Mouse (Mus musculus) left cerebral cortex, postnatal 14 days (tissue): ENCODE measurements at regions not wholly inside any gene's neighbourhood (a gene's known extent, or its start where the extent isn't known, plus 50 kb on each side); places are given as distances from the start of the nearest gene placed in this dataset.
A peak's percentile ranks its signal among the peaks of the same experiment; 100 is the strongest.

Source experiments
- DNase-seq, 2 experiments: peaks; one replicate each; pipeline ENCODE4 v3.0.0; 2021 to 2022; ENCODE audit warnings: low spot score in 2 of 2, mixed read lengths in 1 of 2
- intact Hi-C: fragments of 180-260 bp; cut with DNase I; formaldehyde crosslinking; loops from one replicate; pipeline ENCODE4 v1.15.1; 2025

DNA sequence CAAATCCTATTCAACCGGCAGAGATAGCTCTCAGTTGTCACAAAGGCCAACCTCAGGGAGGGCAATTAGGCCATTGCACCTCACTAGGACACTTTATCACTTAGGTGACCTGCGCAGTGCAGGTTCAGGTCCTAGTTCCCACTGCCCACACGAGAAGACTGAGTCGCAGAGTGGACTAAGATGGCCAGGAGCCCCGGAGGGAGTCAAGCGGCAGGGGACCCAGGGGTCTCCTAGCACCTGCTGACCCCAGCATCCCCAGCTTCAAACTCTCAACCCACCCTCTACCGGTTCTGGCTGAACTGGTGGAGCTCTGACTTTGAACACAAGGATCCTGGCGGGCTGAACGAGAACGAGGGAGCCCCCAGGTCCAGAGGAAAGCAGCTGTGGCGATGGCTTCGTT is 72.7 kb upstream of the Pax2 start:
- intact Hi-C loops: loop anchor here (5.0 kb wide), 1 partner anchor 74 kb away; the partner anchor contains the start of gene Pax2
- no peak for DNase-seq

DNA sequence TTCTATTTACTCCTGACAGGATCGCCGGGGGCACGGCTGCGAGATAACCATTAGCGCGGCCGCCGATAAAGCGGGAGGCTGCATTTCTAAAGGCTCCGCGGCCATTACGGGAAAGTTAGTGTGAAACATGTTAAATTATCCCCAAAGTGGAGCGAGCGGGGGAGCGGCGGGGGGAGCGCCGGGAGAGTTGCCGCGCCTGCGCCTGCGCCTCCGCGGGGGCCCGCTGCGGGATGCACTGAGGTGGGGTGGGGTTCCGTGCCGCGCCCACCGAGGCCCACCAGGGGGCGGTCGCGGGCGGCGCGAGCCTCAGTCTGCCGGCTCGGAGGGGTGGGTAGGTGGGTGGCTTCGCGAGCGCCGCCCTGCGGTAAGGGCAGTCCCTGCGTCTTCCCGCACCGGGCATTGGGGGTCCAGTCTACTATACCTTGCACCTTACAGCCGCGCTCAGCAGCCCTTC is 71.8 kb upstream of the Pax2 start:
- peak; percentile 9 to 17 for DNase-seq

DNA sequence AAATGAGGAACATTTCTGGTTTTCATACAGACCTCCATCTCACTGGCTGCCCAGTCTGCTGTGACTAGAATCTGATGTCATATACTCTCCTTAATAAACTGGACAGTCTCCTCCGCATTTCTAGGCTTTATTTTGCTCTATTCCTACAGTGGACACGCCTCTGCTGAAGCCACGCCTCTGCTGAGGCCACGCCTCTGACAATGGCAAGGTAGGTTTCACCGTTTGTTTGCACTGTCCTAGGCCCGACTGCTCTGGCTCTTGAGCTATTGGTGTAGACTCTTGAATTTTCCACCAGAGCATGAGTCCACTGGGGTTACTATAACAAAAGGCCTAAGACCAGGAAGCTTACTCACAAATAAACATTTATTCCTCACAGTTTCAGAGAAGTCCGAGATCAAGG is 69.8 kb upstream of the Pax2 start:
- DNase-seq: no peak
- intact Hi-C loops: no loop called here

More for the DNA sequence above, 71.8 kb upstream of the Pax2 start:
- intact Hi-C loops: loop anchor here (5.0 kb wide), 1 partner anchor 73 kb away; the partner anchor contains the start of gene Pax2

DNA sequence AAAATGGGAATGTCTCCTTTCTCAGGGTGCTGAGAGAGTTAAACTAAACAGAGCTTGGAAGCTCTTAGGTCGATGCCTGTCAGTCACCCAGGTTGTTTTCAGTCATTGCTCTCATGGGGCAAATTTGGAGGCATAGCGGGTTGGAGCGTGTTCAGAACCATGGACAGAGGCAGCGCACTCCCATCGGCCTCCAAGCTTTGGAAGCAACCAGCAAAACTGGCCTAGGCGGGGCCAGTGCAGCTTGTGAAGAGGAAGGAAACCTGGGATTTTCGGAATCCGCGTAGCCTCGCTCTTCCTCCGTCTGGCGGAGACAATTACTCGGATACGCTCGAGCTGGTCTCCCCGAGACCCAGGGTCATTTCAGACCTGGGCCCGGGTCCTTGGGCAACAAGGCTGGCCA is 63.4 kb upstream of the Pax2 start:
- intact Hi-C loops: no loop called here
- DNase-seq: no peak

DNA sequence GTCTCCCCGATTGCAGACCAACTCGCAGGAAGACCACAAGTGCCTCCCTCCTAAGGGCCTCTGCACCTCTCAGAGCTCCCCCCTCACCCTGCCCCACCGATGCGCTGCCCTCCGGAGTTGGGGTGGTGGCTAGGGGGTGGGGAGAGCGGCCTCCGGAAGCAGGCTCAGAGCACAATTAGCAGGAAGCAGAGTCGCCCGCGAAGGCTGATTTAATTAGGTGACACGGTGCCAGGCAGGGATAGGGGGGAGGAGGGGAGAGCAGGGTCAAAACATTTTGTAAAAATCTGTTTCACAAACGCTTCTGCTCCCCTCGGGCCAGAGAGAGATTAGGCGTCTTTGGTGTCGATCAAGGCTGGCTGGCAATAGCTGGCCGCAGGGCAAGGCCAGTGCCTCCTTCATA is 63.0 kb upstream of the Pax2 start:
- DNase-seq: no peak
- intact Hi-C loops: no loop called here

DNA sequence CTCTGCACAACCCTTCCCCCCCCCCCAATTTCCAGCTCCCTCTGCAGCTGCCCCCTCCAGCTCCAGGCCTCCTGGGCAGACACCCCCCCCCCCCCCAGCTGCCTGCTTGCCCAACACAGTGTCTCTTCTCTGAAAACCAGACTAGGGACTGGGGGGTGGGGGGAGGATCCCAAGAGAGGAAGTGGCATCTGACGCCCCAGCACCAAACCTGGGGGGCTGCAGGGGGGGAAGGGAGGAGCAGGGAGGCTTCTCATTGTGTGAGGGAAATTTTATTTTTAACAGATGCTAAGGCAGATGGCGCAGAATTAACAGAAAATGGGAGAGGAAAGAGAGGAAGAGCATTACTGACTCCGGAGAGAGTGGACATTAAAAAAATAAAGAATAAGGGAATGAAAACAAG is 60.5 kb upstream of the Pax2 start:
- intact Hi-C loops: no loop called here
- DNase-seq: no peak

DNA sequence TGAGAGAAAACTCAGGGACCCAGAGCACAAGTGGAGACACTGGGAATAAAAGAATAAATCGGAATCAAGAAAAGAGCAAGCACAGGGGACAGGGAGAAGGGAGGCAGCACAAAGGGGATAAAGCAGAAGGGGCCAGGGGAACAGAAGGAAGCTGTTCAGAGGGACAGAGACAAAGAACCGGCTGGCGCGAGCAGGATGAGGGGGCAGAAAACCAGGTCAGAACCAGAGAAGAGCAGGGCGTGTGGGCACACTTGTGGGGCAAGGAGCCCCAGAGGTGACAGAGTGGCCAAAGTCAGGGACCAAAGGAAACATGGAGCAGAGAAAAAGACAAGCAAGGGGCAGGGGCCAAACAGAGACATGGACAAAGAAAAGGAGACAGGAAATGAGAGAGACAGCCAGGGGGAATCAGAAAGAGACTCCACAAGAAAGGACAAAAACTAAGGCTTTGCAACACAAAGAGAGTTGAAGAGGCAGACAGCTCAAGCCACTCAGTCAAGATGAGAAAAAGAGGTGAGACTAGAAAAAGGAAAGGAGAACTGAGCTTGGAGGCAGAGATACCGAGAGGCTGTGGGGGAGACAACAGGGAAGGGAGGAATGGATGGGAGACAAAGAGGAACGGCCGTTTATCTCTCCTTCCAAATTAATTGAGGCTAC is 59.7 kb upstream of the Pax2 start:
- intact Hi-C loops: no loop called here
- DNase-seq: no peak

DNA sequence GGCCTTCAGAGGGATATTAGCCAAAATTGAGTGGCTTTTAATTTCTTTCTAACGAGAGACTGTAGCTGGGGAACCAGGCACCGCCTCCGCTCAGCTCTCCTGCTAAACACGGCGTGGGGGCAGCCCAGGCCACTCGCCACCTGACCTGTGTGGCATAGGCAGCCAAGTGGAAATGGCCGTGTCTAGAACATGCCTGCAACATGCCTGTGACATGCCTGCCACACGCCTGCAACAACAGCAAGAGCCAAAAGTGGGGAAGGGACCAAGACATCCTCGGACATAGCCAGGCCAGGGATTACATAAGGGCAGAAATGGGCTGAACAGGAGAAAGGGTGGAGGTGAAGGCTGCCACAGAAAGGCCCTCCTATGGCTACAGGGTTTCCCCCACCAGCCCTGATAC is 59.1 kb upstream of the Pax2 start:
- no peak for DNase-seq
- intact Hi-C loops: no loop called here

DNA sequence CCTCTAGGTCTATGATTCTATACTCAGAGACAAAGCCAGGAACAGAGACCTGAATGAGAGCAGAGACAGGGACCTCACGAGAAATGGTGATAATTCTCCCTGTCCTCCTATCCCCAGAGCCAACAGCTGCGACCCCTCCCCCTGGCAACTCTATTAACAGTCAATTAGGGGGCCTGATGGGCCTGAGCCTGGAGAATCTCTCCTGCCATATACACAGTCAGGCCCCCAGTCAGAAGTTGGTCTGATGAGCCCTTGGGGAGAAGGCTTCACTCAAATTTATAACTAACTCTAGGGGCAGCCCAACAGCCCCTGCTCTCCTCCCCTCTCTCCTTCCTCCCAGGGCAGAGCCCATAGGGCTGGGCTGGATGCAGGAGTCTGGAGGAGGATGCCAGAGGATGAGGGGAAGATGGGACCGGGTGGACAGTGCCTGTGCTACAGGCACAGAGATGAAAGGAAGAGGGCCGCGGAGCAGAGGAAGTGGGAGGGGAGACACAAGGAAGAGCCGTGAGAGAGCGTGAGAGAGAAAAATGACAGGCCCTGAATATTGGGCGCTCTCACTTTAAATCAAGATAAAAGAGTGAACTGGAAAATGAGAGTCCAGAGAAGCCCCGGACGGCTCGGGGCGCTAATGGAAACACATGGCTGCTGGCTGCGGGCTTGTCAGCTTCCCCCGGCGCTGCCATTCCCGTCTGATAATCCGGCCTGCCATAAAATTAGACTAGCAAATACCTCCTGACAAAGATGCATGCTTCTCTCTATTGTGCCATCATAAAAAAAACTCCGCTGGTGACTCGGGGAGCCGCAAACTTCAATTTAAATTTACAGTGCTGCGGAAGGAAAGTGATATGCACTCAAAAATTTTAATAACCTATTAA is 57.2 kb upstream of the Pax2 start:
- DNase-seq: no peak

More for the DNA sequence above, 57.2 kb upstream of the Pax2 start:
- intact Hi-C loops: no loop called here
